Mouse (Mus musculus): ENCODE measurements at regions not wholly inside any gene's neighbourhood (a gene's known extent, or its start where the extent isn't known, plus 50 kb on each side); places are given as distances from the start of the nearest gene placed in this dataset.
"Not testable (repeated sequence)": the region's sequence is repeated elsewhere in the genome, so short reads cannot be mapped to it uniquely, and the experiment has no call there.

DNA sequence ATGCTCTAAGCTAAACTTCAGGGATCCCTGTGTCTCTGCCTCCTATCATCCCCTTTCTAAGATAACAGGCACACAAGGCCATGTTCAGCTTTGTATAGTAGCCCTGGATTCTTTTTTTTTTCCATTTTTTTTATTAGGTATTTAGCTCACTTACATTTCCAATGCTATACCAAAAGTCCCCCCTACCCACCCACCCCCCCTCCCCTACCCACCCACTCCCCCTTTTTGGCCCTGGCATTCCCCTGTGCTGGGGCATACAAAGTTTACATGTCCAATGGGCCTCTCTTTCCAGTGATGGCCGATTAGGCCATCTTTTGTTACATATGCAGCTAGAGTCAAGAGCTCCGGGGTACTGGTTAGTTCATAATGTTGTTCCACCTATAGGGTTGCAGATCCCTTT is 771.2 kb upstream of the Sox9 start:
- DNase-seq, result not testable (repeated sequence)

DNA sequence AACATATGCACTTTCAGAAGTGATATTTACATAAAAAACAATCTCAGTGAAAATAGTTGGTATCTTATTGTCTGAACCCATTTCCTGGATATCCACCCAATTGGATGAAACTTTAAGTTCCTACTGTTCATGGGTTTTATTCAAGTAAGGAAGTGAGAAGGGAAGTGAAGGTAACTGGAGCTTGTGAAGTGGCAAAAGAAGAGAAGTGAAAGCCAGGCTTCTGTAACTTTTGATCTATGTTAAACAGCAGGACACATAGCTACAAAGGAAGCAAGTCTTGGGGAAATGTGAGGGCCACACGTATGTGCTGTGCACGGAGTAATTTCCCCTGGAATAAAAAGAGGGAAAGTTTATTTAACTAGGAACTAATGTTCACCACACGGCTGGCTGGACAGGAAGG is 764.1 kb upstream of the Sox9 start:
- no peak for DNase-seq

GRCm38 (mm10) chr11:112028031-112028430 is 754.0 kb upstream of the Sox9 start:
- DNase-seq, result no peak

- no peak for DNase-seq
Observed at GRCm38 (mm10) chr11:112038741-112039140, 743.3 kb upstream of the Sox9 start.

DNA sequence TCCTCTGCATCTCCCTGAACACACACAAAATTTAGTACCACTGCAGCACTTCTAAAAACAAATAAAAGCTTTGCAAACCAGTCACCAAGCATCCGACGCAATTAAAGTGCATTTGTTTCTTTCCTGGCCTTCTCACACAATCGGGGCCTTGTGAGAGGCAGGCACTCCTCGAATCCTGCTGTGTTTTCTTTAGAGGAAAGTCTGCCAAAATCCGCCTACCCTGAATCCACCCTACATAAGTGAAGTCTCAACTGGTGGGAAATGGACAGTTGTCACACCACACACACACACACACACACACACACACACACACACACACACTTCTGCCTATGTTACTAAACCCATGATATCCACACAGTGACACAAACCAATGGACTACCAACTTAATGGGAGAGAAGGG is 737.6 kb upstream of the Sox9 start:
- no peak for DNase-seq

GRCm38 (mm10) chr11:112045353-112045752 is 736.7 kb upstream of the Sox9 start:
- no peak for DNase-seq

GRCm38 (mm10) chr11:112050362-112050761 is 731.7 kb upstream of the Sox9 start:
- no peak for DNase-seq

DNA sequence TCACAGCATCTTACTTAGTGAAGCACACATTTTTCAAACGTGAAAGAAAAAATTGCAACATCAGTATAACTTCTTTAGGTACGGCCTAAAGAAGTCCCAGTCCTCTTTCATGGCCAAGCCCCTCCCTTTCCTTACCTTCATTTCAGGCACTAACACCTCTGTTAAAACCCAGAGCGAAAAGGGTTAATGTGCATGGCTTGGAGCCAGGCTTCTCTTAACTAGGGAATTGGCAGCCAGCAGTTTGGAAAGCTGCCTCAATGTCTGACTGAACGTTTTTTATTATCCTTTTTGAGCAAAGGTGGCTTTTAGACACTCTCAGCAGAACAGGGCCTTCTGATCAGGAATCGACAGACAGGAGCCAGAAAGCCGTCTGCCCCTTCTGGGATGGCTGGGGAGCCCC is 726.4 kb upstream of the Sox9 start:
- no peak for DNase-seq

DNA sequence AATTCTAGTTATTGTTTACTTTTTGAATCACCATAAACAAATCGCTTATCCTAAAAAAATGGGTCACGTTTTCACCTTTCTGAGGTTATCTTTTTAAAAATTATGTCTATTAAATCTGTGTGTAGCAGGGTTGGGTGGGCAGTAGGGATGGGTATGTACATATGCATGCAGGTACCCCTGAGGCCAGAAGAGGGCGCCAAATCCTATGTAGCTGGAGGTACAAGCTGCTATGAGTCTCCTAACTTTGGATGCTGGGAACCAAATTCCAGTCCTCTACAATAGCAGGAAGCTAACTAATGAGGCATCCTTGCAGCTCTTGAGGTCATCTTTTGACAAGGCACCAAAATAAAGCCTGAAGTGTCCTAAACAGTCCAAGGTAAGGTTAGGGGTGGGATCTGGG is 714.8 kb upstream of the Sox9 start:
- no peak for DNase-seq

GRCm38 (mm10) chr11:112068821-112069220 is 713.2 kb upstream of the Sox9 start:
- no peak for DNase-seq

- no peak for DNase-seq
Observed at GRCm38 (mm10) chr11:112071571-112071970, 710.5 kb upstream of the Sox9 start.

- no peak for DNase-seq
Observed at GRCm38 (mm10) chr11:112081386-112081785, 700.6 kb upstream of the Sox9 start.

DNA sequence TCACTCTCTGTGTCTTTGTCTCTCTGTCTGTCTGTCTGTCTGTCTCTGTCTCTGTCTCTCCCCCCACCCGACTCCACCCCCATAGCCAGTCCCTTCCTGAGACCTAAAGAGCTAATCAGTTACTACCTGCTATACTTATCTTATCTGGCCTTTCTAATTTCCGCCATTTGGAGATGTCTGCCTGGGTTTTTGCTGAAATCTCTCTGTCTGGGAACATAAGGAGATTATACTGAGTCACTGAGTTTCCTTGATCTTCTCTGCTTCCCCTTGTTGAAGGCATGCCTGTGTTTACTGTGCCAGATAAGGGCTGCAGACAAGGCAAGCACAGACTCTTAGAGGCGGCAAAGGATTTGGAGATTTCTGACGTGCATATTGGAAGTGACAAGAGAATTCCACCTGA is 699.0 kb upstream of the Sox9 start:
- no peak for DNase-seq

DNA sequence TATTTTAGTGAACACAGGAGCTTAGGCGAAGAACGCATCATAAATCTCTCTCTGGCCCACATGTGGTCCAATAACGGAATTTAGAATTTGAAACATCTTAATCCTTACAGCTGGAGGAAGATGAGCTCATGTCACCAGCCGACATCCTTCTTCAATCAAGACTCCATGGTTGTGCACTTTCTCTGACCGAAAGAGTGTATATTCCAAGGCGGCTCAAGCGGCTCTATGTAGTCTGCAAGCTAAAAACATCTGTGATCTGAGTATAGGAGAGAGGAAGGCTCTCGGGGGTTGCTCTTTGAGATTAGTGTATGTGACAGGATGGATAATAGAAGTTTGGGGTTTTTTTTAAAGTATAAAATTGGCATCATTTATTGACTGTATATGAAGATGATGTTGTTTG is 689.9 kb upstream of the Sox9 start:
- no peak for DNase-seq

DNA sequence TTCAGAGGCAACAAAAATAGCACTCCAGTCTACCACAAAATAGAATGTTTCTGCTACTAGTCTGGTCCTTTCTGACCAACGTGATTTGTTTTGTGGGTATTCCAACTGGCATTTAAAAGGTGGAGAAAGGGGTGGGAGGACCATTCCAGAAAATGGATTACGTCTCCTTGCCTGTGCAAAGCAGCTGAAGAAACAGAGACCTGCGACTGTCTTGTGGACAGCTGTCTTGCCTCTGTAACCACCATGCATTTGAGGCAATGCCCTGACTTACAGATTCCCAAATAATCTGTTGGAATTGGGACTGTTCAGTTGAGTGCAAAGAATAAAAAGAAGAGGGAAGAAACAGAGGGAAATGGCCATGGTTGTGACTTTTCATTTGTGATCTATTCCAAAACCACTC is 687.0 kb upstream of the Sox9 start:
- DNase-seq, result no peak

DNA sequence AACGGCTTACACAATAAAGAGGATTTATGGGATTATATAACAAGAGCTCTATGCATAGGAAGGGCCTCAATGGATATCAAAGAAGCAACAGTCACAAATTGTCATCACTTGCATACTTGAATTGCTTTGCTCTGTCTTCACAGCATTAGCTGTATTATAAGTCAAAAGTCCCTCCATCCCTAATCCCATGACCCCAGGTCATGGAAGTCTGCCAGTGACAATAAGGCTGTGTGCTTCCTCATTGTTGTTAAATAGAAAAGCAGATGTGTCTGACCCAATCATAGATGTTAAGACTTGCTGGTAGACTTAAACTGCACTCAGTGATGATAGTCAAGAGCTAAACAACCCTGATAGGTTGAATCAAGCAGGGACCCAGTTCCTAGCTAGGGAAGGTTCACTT is 683.9 kb upstream of the Sox9 start:
- no peak for DNase-seq

DNA sequence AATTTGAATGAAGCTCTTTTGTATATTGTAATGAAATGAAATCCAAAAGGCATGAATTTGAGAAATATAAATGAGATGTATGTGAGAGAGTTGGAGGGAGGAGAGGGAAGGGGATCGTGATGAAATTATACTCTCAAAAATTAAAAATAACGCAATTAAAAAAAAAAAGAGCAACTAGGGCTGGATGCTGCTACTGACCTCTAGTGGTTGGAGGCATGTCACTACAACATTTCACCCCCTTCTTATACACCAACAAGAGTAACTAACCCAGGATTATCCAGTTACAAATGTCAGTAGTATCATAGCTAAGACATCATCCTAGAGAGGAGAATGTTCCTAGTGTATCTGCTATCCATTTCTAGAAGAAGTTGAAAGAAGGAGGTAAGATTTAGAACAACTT is 678.8 kb upstream of the Sox9 start:
- DNase-seq, result no peak

DNA sequence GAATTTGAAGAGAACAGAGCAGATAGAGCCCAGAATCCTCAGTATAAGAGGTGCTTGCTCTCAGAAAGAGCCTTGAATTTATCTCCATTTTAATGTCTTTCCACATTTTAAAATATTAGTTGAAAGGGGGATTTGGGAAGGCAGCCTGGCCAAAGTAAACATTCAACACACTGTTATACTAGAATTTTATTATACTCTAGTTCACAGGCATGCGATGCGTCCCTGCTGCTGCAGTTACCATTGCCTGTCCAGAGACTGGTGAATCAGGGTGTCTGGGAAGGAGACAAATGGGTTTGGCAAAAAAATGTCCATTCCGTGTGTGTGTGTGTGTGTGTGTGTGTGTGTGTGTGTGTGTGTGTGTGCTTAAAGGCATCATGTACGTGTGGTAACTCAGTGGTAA is 675.1 kb upstream of the Sox9 start:
- peak in 1 of 2 experiments; percentile 25 for DNase-seq

GRCm38 (mm10) chr11:112107314-112107713 is 674.7 kb upstream of the Sox9 start:
- DNase-seq, result no peak

GRCm38 (mm10) chr11:112121026-112121425 is 661.0 kb upstream of the Sox9 start:
- DNase-seq, result no peak

GRCm38 (mm10) chr11:112121831-112122230 is 660.2 kb upstream of the Sox9 start:
- DNase-seq, result peak in 1 of 2 experiments; percentile 29

DNA sequence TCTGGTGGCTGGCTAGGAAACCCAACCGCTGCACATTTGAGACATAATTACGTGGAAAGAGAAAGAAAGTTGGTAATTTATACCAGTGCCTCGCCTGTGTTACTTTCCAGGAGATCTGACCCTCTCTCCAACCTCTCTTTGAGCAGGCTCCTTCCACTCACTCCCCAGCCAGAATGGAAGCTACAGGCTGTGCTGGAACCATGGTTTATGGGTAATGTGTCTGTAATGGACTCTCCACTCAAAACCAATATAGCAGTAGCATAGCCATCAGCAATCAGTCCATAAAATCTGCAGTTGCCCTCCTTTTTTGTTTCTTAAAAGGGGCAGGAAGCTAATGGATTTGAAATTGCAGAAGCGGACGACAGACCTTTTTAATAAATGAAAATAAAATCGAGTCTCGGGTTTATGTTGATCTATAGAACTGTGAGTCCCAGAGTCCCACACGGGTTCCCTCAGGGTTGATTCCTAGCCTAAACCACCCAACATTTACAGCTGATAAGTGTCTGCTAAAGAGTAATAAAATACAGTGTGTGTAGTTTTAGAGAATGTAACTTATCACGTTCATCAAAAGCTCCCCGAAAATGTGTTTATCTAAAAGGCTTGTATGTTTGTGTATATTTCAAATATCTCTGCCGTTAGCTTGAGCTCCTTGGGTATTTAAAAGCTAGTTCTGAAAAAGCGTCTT is 656.6 kb upstream of the Sox9 start:
- DNase-seq, result no peak

DNA sequence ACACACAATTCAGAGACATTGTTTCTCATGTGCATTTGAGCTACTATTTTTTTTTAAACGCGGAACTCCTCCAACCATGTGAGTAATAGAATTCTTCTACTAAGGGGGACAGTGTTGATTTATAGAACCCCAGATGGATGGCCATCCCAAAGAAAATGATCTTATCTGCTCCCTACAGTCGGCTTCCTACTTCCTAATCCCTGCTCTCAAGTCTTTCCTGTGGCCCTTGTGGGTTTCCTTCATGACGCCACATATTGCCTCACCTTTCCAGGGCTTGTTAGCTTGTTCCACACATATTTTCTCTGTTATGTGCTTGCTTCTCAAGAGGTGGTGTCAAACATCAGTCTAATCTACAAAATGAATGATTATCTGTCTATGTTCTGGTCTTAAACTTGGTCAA is 651.9 kb upstream of the Sox9 start:
- no peak for DNase-seq

DNA sequence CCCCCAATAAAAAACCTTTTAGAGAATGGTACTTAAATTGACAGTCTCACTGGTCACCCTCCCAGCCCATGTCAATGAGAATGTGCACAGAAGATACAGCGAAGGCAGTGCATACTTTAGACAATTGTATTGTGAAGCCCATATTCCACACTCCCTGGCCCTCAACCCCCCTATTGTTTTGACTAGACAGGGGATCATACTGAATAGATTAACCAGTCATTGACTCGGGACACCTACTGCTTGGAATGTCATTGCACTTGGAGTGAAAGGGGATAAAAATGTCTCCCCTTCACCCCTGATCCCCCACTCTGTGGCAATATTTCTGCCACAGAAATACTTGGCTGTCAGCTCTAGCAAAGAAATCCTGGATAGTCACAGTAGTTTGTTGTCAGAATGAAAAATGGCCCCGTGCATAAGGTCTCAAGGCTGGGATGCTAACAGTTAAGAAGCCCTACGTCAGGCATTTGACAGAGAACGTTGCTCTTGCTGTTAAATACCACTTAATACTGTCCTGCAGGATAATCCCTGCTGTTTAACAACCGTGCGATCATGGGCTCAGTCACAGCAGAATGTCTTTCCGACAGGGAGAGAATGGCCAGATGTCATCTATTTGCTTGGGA is 644.5 kb upstream of the Sox9 start:
- DNase-seq, result no peak

DNA sequence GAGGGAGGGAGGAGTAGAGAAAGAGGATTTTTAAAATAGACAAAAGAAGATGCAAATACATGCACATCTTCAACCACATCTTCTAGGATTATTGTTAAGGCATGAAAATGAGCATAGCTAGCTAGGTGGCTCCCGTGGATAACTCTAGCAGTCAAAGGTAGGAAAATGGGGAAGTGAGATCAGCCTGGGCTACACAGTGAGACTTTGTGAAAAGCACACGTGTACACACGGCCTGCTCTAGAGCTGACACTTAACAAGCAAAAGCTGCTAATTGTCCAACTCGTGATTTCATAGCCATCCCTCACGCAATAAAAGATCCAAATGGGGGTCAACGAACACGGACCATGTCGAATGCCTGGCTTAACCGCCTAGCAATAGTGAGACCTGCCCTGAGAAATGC is 642.0 kb upstream of the Sox9 start:
- DNase-seq, result no peak
